ENCODE assay signal across 9 mouse cellular contexts in the genomic region with DNA sequence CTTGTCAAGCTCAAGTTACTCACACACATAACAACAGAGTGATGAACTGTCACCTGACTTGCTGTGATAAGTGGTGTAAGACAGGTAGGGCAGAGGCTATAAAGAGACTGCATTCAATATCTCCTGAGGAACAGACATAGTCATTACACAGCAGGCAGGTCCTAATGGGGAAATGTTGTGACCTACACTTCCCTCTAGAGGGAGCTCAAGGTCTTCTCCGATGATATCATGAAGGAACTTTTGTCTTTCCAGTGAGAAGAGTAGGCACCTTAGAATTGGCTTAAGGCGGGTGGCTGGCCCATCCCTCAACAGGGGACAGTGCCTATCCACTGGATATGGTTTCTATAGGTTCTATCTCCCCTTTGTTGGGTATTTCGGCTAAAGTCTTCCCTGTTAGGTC. TPM values are rescaled to one million over a fixed set of nuclear protein-coding genes. Genes with fewer than 3 reads are reported as not detected.
DNase-seq lines count a peak whose midpoint lies in the region; ATAC-seq and TF ChIP-seq lines count a peak whose summit lies in the region.
"Had no signal": no experiment of that assay in that cellular context is flagged by ENCODE, and none has a peak within 500 bp of the region (broad histone marks: within the 10 kb centered on the region; RNA-seq: fewer than 3 reads in every experiment).

No protein-coding gene starts in this region.

- no peak overlapping the region for H3K4me3 ChIP-seq in cortical plate, adult 2 months (ENCODE audit: insufficient read depth, low read length)
- no peak overlapping the region for H3K4me3 ChIP-seq in kidney, adult 2 months (ENCODE audit: insufficient read depth, low read depth, low read length)
- no peak overlapping the region for H3K4me3 ChIP-seq in limb, embryonic 10.5 days
- H3K4me3 ChIP-seq in midbrain, embryonic 13.5 days (replicated peaks) = no peak overlapping the region
- H3K4me3 ChIP-seq: embryonic facial prominence, embryonic 12.5 days had no signal

- peak; percentile 84 for DNase-seq in 416B (ENCODE audit: low read depth)
- peak; percentile 41 for DNase-seq in T-cell, adult 2 months (ENCODE audit: low spot score)
- DNase-seq in gastrocnemius, postnatal 14 days = peak; percentile 15
- DNase-seq in kidney, adult 2 months = peak; percentile 88
- DNase-seq in limb, embryonic 10.5 days (ENCODE audit: low spot score) = peak; percentile 32
- DNase-seq in splenic B cell, adult 2 months (ENCODE audit: low read depth, low spot score) = peak; percentile 76

- intact Hi-C loops in gastrocnemius, postnatal 14 days (cut with DNase I; ENCODE audit: low total_unique reads) = loop anchor here (2.0 kb wide), 2 partner anchors 33 to 59 kb away; no protein-coding TSS in a partner anchor

- H3K27me3 ChIP-seq in kidney, adult 2 months (replicated peaks; ENCODE audit: control insufficient read depth, insufficient read depth, low read length) = no peaks in the 10 kb centered on the region
- no peaks in the 10 kb centered on the region for H3K27me3 ChIP-seq in limb, embryonic 10.5 days (ENCODE audit: low read depth, poor library complexity, severe bottlenecking)
- no peaks in the 10 kb centered on the region for H3K27me3 ChIP-seq in midbrain, embryonic 13.5 days
- no peaks in the 10 kb centered on the region for H3K27me3 ChIP-seq in splenic B cell, adult 2 months (ENCODE audit: control insufficient read depth, insufficient read depth, low read length, poor library complexity, severe bottlenecking)
- H3K27me3 ChIP-seq: embryonic facial prominence, embryonic 12.5 days had no signal

- no peak overlapping the region for H3K27ac ChIP-seq in cortical plate, adult 2 months (ENCODE audit: insufficient read depth, low read length)
- H3K27ac ChIP-seq in kidney, adult 2 months (ENCODE audit: insufficient read depth, low read depth, low read length) = no peak overlapping the region
- H3K27ac ChIP-seq in limb, embryonic 10.5 days = no peak overlapping the region
- H3K27ac ChIP-seq in midbrain, embryonic 13.5 days = no peak overlapping the region
- H3K27ac ChIP-seq: embryonic facial prominence, embryonic 12.5 days had no signal

- no peak overlapping the region for H3K9ac ChIP-seq in midbrain, embryonic 13.5 days (replicated peaks)
- H3K9ac ChIP-seq: embryonic facial prominence, embryonic 12.5 days had no signal

- TF ChIP-seq CTCF in cortical plate, adult 2 months (IDR thresholded peaks at IDR 0.05; ENCODE audit: extremely low read depth, insufficient read depth, low read length) = peak; percentile 85
- peak; percentile 59 for TF ChIP-seq CTCF in kidney, adult 2 months (conservative IDR thresholded peaks at IDR 0.05; ENCODE audit: insufficient read depth, insufficient read length, low read depth, low read length)

- no peak for TF ChIP-seq POLR2A in cortical plate, adult 2 months (IDR thresholded peaks at IDR 0.05; ENCODE audit: extremely low read depth, insufficient read depth, low read length)
- TF ChIP-seq POLR2A in kidney, adult 2 months (IDR thresholded peaks at IDR 0.05; ENCODE audit: low read depth, low read length) = no peak

- 14% methylated on average over 3 of the region's 3 CpGs for WGBS in kidney, adult 2 months
- WGBS in limb, embryonic 10.5 days = 30% methylated on average over 3 of the region's 3 CpGs
- WGBS in midbrain, embryonic 13.5 days = 29% methylated on average over 3 of the region's 3 CpGs

- peak; percentile 87 for ATAC-seq in midbrain, embryonic 13.5 days

- H3K9me3 ChIP-seq in limb, embryonic 10.5 days (replicated peaks) = no peaks in the 10 kb centered on the region
- H3K9me3 ChIP-seq in midbrain, embryonic 13.5 days = no peaks in the 10 kb centered on the region
- H3K9me3 ChIP-seq: embryonic facial prominence, embryonic 12.5 days had no signal

- H3K36me3 ChIP-seq in kidney, adult 2 months (ENCODE audit: control insufficient read depth, insufficient read depth, low read length) = no peaks in the 10 kb centered on the region
- no peaks in the 10 kb centered on the region for H3K36me3 ChIP-seq in limb, embryonic 10.5 days
- H3K36me3 ChIP-seq in midbrain, embryonic 13.5 days = no peaks in the 10 kb centered on the region
- H3K36me3 ChIP-seq in splenic B cell, adult 2 months (ENCODE audit: control insufficient read depth, insufficient read depth, low read length, poor library complexity, severe bottlenecking) = no peaks in the 10 kb centered on the region
- H3K36me3 ChIP-seq: embryonic facial prominence, embryonic 12.5 days had no signal

- no peaks in the 10 kb centered on the region for H3K4me1 ChIP-seq in cortical plate, adult 2 months (ENCODE audit: control insufficient read depth, insufficient read depth, low read length)
- H3K4me1 ChIP-seq in kidney, adult 2 months (ENCODE audit: control insufficient read depth, insufficient read depth, low read length) = no peaks in the 10 kb centered on the region; the same call in 1 of the 2 replicates
- H3K4me1 ChIP-seq in limb, embryonic 10.5 days = no peaks in the 10 kb centered on the region
- no peaks in the 10 kb centered on the region for H3K4me1 ChIP-seq in midbrain, embryonic 13.5 days (replicated peaks)
- H3K4me1 ChIP-seq: embryonic facial prominence, embryonic 12.5 days had no signal

- no peak overlapping the region for H3K4me2 ChIP-seq in midbrain, embryonic 13.5 days (replicated peaks)
- H3K4me2 ChIP-seq: embryonic facial prominence, embryonic 12.5 days had no signal

RNA-seq across cellular contexts. Expression of a gene that starts 18.3 kb away (rescaled TPM):
- 4.3 and 5.7 TPM in 2 replicates for polyA plus RNA-seq in cortical plate, adult 2 months (2012; rRNA removed)
- total RNA-seq in gastrocnemius, postnatal 14 days (2021) = not detected
- 4,876 and 5,164 TPM in 2 replicates for polyA plus RNA-seq in kidney, adult 2 months (2012; rRNA removed)
- polyA plus RNA-seq in limb, embryonic 10.5 days (2016; fragmentation: Nextera tagmentation; extraction: Ambion mirVana) = not detected in 2 replicates
- polyA plus RNA-seq in midbrain, embryonic 13.5 days (2015; fragmentation: Nextera tagmentation; extraction: Ambion mirVana) = 0.20 and 0.54 TPM in 2 replicates
- polyA plus RNA-seq: embryonic facial prominence, embryonic 12.5 days had no signal

RNA-seq across cellular contexts. Expression of a gene that starts 30.1 kb away (rescaled TPM):
- polyA plus RNA-seq in cortical plate, adult 2 months (2012; rRNA removed) = 76.4 and 78.4 TPM in 2 replicates
- 10 to 100 TPM; 34.9 to 35.5 TPM for total RNA-seq in gastrocnemius, postnatal 14 days (2021)
- polyA plus RNA-seq in kidney, adult 2 months (2012; rRNA removed) = 35.8 and 45.9 TPM in 2 replicates
- 7.2 and 10.9 TPM in 2 replicates for polyA plus RNA-seq in limb, embryonic 10.5 days (2016; fragmentation: Nextera tagmentation; extraction: Ambion mirVana)
- 48.7 and 50.5 TPM in 2 replicates for polyA plus RNA-seq in midbrain, embryonic 13.5 days (2015; fragmentation: Nextera tagmentation; extraction: Ambion mirVana)

RNA-seq across cellular contexts. Expression of a gene that starts 46.6 kb away (rescaled TPM):
- polyA plus RNA-seq in cortical plate, adult 2 months (2012; rRNA removed) = 3.3 and 4.1 TPM in 2 replicates
- total RNA-seq in gastrocnemius, postnatal 14 days (2021) = 1 to 10 TPM; 3.0 to 3.8 TPM
- polyA plus RNA-seq in kidney, adult 2 months (2012; rRNA removed) = 2.0 and 2.5 TPM in 2 replicates
- polyA plus RNA-seq in limb, embryonic 10.5 days (2016; fragmentation: Nextera tagmentation; extraction: Ambion mirVana) = 8.8 and 11.3 TPM in 2 replicates
- 15.1 and 15.2 TPM in 2 replicates for polyA plus RNA-seq in midbrain, embryonic 13.5 days (2015; fragmentation: Nextera tagmentation; extraction: Ambion mirVana)

RNA-seq across cellular contexts. Expression of a gene that starts 46.7 kb away (rescaled TPM):
- polyA plus RNA-seq in cortical plate, adult 2 months (2012; rRNA removed) = 17.3 TPM in 2 replicates
- total RNA-seq in gastrocnemius, postnatal 14 days (2021) = 10 to 100 TPM; 29.9 to 32.0 TPM
- 14.7 and 21.2 TPM in 2 replicates for polyA plus RNA-seq in kidney, adult 2 months (2012; rRNA removed)
- polyA plus RNA-seq in limb, embryonic 10.5 days (2016; fragmentation: Nextera tagmentation; extraction: Ambion mirVana) = 79.6 and 86.6 TPM in 2 replicates
- polyA plus RNA-seq in midbrain, embryonic 13.5 days (2015; fragmentation: Nextera tagmentation; extraction: Ambion mirVana) = 78.1 and 82.5 TPM in 2 replicates

Comparison
In these comparisons a context has a peak if more than half of its experiments do, and no peak if none do; other contexts are left out.
1. DNase-seq: peak in every context shown above with its lines; median percentile 88 in kidney, adult 2 months; 84 in 416B; 76 in splenic B cell, adult 2 months; 41 in T-cell, adult 2 months; 32 in limb, embryonic 10.5 days; 15 in gastrocnemius, postnatal 14 days.
2. RNA of a gene that starts 18.3 kb away (polyA plus RNA-seq): 4,876 to 5,164 TPM in kidney, adult 2 months; 4.3 to 5.7 TPM in cortical plate, adult 2 months, 0.20 to 0.54 TPM in midbrain, embryonic 13.5 days and not detected in limb, embryonic 10.5 days; every median in the first group is over 100 times any median in the second.